Mouse (Mus musculus) ovary, postnatal 14 days (tissue): ENCODE measurements around the gene Olfr729.

Source experiments
- DNase-seq: peaks from one replicate; pipeline ENCODE4 v3.0.0; 2022; ENCODE audit warnings: low spot score

Gene Olfr729

DNA sequence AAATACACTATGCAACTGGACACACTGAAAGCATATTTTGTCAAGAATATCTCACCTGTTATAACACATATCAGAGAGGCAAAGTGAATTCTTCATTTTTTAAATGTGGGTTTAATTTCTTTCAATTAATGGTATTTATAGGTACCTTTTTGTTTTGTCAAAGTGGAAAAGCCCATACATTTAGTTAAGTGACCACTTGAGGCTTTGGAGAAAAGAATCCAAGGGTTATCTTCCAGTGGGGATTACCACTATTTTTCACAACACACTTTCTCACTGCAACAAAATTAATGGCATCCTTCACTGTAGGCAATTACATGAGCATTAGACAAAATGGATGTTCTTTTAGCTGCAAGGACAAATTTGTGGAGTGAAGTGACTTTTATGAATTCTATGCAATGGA, at the start of gene Olfr729:
TSS of gene Olfr729 (minus strand) at position 101 of the 400 bp plus-strand sequence.
- DNase-seq: no peak

DNA sequence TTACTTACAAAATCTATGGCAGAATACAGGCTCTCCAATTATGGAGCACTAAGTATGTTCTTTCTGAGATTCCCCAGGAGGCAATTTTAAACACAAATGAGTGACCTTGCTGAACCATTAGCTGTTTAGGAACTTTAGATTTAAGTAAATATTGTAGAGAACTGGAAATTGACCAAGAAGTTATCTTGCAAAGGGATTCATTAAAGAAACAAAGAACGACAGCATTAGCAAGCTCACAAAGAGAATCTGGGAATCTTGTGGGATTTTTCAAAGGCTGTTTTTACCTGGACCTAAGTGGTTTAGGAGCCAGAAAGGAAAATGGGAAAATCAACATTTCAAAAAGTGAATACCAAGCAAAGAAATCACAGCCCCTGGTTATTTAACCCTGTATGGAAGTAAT, 35.4 kb upstream of the Olfr729 start, which contains the start of gene Olfr730:
TSS of gene Olfr730 (minus strand) at position 101 of the 400 bp plus-strand sequence.
- DNase-seq: no peak

DNA sequence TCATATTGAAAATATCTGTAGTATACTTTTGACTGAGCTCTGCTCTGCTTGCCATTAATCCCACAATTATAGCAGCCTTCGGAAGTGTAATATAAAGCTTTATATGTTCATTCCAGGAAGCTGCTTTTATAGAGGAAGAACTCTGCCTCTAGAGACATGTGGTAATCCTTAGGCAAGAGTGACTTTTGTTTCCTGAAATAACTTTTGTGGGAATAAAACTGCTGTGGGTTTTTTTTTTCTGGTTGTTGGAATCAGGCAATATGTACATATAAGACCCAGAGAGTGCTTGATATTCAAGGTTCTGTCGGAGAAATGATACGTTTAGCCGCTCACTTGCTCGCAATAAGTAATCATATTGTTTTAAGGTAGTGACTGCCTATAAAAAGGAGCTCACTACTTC, 10.1 kb downstream of the Olfr729 start, which contains the start of gene Olfr728:
TSS of gene Olfr728 (minus strand) at position 101 of the 400 bp plus-strand sequence.
- no peak for DNase-seq

DNA sequence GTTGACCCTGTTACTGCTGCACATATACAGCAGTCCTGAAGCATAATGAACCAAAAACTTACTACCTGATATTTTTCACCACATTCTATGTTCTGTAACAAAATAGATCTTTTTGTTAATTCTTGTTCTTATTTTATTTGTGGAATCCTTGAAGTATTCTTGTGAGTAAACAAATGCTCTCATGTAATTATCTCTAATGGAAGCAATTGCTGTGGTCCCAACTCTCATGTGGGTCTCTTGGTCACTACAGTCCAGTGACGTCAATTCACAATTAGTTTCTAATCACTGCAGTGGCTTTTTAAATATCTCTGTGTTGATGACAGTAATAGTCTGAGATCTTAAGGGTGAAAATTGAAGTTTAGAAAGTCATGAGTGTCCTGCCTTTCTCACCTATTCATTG, 29.8 kb downstream of the Olfr729 start, which contains the start of gene Olfr727:
TSS of gene Olfr727 (plus strand) at position 301 of the 400 bp plus-strand sequence.
- DNase-seq: no peak
